Mouse (Mus musculus) heart, embryonic 11.5 days (tissue): ENCODE data around the gene Gm28635. TPM values are rescaled to one million over a fixed set of nuclear protein-coding genes. Genes with fewer than 3 reads are reported as not detected.

Source experiments
- ATAC-seq: fragments of 200-750 bp; cut with Nextera tagmentation; replicated peaks from 2 replicates; pipeline ENCODE4 v1.8.0; 2017; ENCODE audit warnings: moderate library complexity; ENCODE audit not compliant: insufficient number of reproducible peaks, low FRiP score, low TSS enrichment
- H3K27ac ChIP-seq: fragments of 300-500 bp; sonication (generic); 2 replicates; pipeline ENCODE4 v1.5.1; 2014; ENCODE audit warnings: mild to moderate bottlenecking, low read depth, low read length
- H3K27me3 ChIP-seq: fragments of 300-500 bp; sonication (generic); 2 replicates; pipeline ENCODE4 v1.6.1; 2014; ENCODE audit warnings: mild to moderate bottlenecking, low read length, mixed read lengths; ENCODE audit not compliant: control insufficient read depth, insufficient read depth
- H3K36me3 ChIP-seq: fragments of 300-500 bp; sonication (generic); 2 replicates; pipeline ENCODE4 v1.6.1; 2014; ENCODE audit warnings: mild to moderate bottlenecking, low read length, moderate library complexity, mixed read lengths; ENCODE audit not compliant: control insufficient read depth, insufficient read depth
- H3K4me1 ChIP-seq: fragments of 300-500 bp; sonication (generic); 2 replicates; pipeline ENCODE4 v1.6.1; 2014; ENCODE audit warnings: low read length; ENCODE audit not compliant: control insufficient read depth, insufficient read depth
- H3K4me2 ChIP-seq: fragments of 300-500 bp; sonication (generic); 2 replicates; pipeline ENCODE4 v1.6.1; 2014; ENCODE audit warnings: mild to moderate bottlenecking, moderate library complexity
- H3K4me3 ChIP-seq: fragments of 300-500 bp; sonication (generic); 2 replicates; pipeline ENCODE4 v1.5.1; 2014; ENCODE audit warnings: low read depth, low read length
- H3K9ac ChIP-seq: fragments of 300-500 bp; sonication (generic); 2 replicates; pipeline ENCODE4 v1.6.1; 2014; ENCODE audit warnings: mild to moderate bottlenecking, low read depth, low read length, moderate library complexity
- H3K9me3 ChIP-seq: fragments of 300-500 bp; sonication (generic); replicated peaks from 2 replicates; pipeline ENCODE4 v1.6.1; 2016; ENCODE audit warnings: low read length; ENCODE audit not compliant: control insufficient read depth
- WGBS: fragments of 180-500 bp; shearing (Covaris S2); extraction: QIAGEN DNeasy Blood & Tissue Kit; methylation state at CpG from one replicate; pipeline ENCODE4 v1.1.7; 2014; ENCODE audit not compliant: insufficient replicate concordance; 5-methylcytosine and 5-hydroxymethylcytosine counted together
- polyA plus RNA-seq: library from polyadenylated mRNA; unstranded; fragments of >200 nt; fragmentation: Nextera tagmentation; extraction: Ambion mirVana; gene quantifications from 2 replicates; pipeline ENCODE4 v1.2.1, GENCODE M21; 2014

Gene Gm28635
- polyA plus RNA-seq, 1 experiment from 2014 or later, result not detected

GRCm38 (mm10) chr2:84716423-84717355 lies 38.8 kb upstream of the Gm28635 start:
- H3K4me1 ChIP-seq, result peaks cover 7% of the 10 kb centered on the region
- H3K4me2 ChIP-seq, result peak overlapping the region; percentile 77
- no peaks in the 10 kb centered on the region for H3K36me3 ChIP-seq
- H3K9ac ChIP-seq, result peak overlapping the region; percentile 98
- 28% methylated on average over 9 of the region's 9 CpGs for WGBS
- H3K4me3 ChIP-seq, result peak overlapping the region; percentile 97
- H3K27me3 ChIP-seq, result no peaks in the 10 kb centered on the region
- no peak for ATAC-seq
- peak overlapping the region; percentile 99 for H3K27ac ChIP-seq
- H3K9me3 ChIP-seq, result no peaks in the 10 kb centered on the region

GRCm38 (mm10) chr2:84715562-84716361 lies 37.9 kb upstream of the Gm28635 start:
- peak overlapping the region; percentile 98 for H3K9ac ChIP-seq
- H3K27me3 ChIP-seq, result no peaks in the 10 kb centered on the region
- H3K4me1 ChIP-seq, result peaks cover 7% of the 10 kb centered on the region
- H3K9me3 ChIP-seq, result no peaks in the 10 kb centered on the region
- H3K4me2 ChIP-seq, result peak overlapping the region; percentile 77
- peak overlapping the region; percentile 99 for H3K27ac ChIP-seq
- under 1% methylated on average over 33 of the region's 33 CpGs for WGBS
- ATAC-seq, result peak; percentile 91
- peak overlapping the region; percentile 97 for H3K4me3 ChIP-seq
- H3K36me3 ChIP-seq, result peaks cover under 1% of the 10 kb centered on the region; the same call in 1 of the 2 replicates

GRCm38 (mm10) chr2:84714811-84715561 lies 37.1 kb upstream of the Gm28635 start, which contains the start of gene Zdhhc5:
TSS of gene Zdhhc5 (minus strand) at chr2:84715180.
- Histone ChIP-seq H3K27me3 (no peaks in the 10 kb centered on the region), H3K9ac (peak within 1 kb of the TSS; percentile 98), H3K4me3 (peak within 1 kb of the TSS; percentile 97), H3K4me1 (peaks cover 7% of the 10 kb centered on the region), H3K36me3 (peaks cover 3% of the 10 kb centered on the region; the same call in 1 of the 2 replicates), H3K4me2 (peak within 1 kb of the TSS; percentile 77), H3K9me3 (no peaks in the 10 kb centered on the region), H3K27ac (peak within 1 kb of the TSS; percentile 99)
- ATAC-seq, result peak; percentile 94
- under 1% methylated on average over 89 of the region's 107 CpGs for WGBS

- Histone ChIP-seq H3K36me3 (peaks cover 3% of the 10 kb centered on the region; the same call in 1 of the 2 replicates), H3K9ac (peak overlapping the region; percentile 98), H3K4me1 (peaks cover 7% of the 10 kb centered on the region), H3K27me3 (no peaks in the 10 kb centered on the region), H3K9me3 (no peaks in the 10 kb centered on the region), H3K27ac (peak overlapping the region; percentile 99), H3K4me2 (peak overlapping the region; percentile 77), H3K4me3 (peak overlapping the region; percentile 97)
- WGBS, result 0% methylated on average over 26 of the region's 26 CpGs
- ATAC-seq, result 0 out of 2 replicates have a peak, but pooled peaks have one; percentile 1
Observed at GRCm38 (mm10) chr2:84714422-84714810, 36.6 kb upstream of the Gm28635 start.

GRCm38 (mm10) chr2:84711898-84712297 lies 34.1 kb upstream of the Gm28635 start:
- Histone ChIP-seq H3K36me3 (peaks cover 6% of the 10 kb centered on the region; the same call in 1 of the 2 replicates), H3K4me2 (no peak overlapping the region), H3K9ac (no peak overlapping the region), H3K27ac (no peak overlapping the region), H3K4me1 (peaks cover 7% of the 10 kb centered on the region), H3K9me3 (no peaks in the 10 kb centered on the region), H3K4me3 (no peak overlapping the region), H3K27me3 (no peaks in the 10 kb centered on the region)
- no peak for ATAC-seq
- 91% methylated on average over 2 of the region's 2 CpGs for WGBS

GRCm38 (mm10) chr2:84707523-84707922 lies 29.7 kb upstream of the Gm28635 start:
- WGBS, result 70% methylated on average over 1 of the region's 1 CpGs
- H3K4me2 ChIP-seq, result no peak overlapping the region
- no peak overlapping the region for H3K4me3 ChIP-seq
- H3K9ac ChIP-seq, result no peak overlapping the region
- H3K27me3 ChIP-seq, result no peaks in the 10 kb centered on the region
- H3K27ac ChIP-seq, result no peak overlapping the region
- ATAC-seq, result no peak
- no peaks in the 10 kb centered on the region for H3K4me1 ChIP-seq
- no peaks in the 10 kb centered on the region for H3K9me3 ChIP-seq
- H3K36me3 ChIP-seq, result peaks cover 6% of the 10 kb centered on the region; the same call in 1 of the 2 replicates

GRCm38 (mm10) chr2:84705295-84705694 lies 27.5 kb upstream of the Gm28635 start:
- no peak overlapping the region for H3K4me3 ChIP-seq
- H3K36me3 ChIP-seq, result peaks cover 8% of the 10 kb centered on the region
- no peak overlapping the region for H3K4me2 ChIP-seq
- no peak overlapping the region for H3K9ac ChIP-seq
- WGBS, result 91% methylated on average over 1 of the region's 1 CpGs
- no peaks in the 10 kb centered on the region for H3K27me3 ChIP-seq
- H3K9me3 ChIP-seq, result no peaks in the 10 kb centered on the region
- H3K4me1 ChIP-seq, result no peaks in the 10 kb centered on the region
- H3K27ac ChIP-seq, result no peak overlapping the region
- no peak for ATAC-seq

- Histone ChIP-seq H3K4me3 (no peak overlapping the region), H3K36me3 (peaks cover 10% of the 10 kb centered on the region), H3K4me1 (no peaks in the 10 kb centered on the region), H3K27me3 (no peaks in the 10 kb centered on the region), H3K9ac (no peak overlapping the region), H3K9me3 (no peaks in the 10 kb centered on the region), H3K27ac (no peak overlapping the region), H3K4me2 (no peak overlapping the region)
- 79% methylated on average over 5 of the region's 5 CpGs for WGBS
- no peak for ATAC-seq
Observed at GRCm38 (mm10) chr2:84704329-84704728, 26.5 kb upstream of the Gm28635 start.
